Mouse (Mus musculus): Measurements from ENCODE around the gene Tubg2. TPM values are rescaled to one million over a fixed set of nuclear protein-coding genes. Genes with fewer than 3 reads are reported as not detected.

The Tubg2 gene
- total RNA-seq, 2 experiments from 2014 or later, result 6.6 to 7.0 TPM

- no peak for DNase-seq
Measured at GRCm38 (mm10) chr11:101180261-101180660, 24.6 kb downstream of the Tubg2 start.

- DNase-seq, result peak; percentile 86
Measured at GRCm38 (mm10) chr11:101180846-101181740, 25.4 kb downstream of the Tubg2 start.

GRCm38 (mm10) chr11:101181961-101182360 lies 26.3 kb downstream of the Tubg2 start:
- no peak for DNase-seq

GRCm38 (mm10) chr11:101182771-101183517 lies 27.2 kb downstream of the Tubg2 start:
- peak; percentile 70 for DNase-seq

- DNase-seq, result no peak
Measured at GRCm38 (mm10) chr11:101184984-101185383, 29.3 kb downstream of the Tubg2 start.

GRCm38 (mm10) chr11:101185441-101185840 lies 29.7 kb downstream of the Tubg2 start:
- no peak for DNase-seq

GRCm38 (mm10) chr11:101186526-101187247 lies 31.0 kb downstream of the Tubg2 start:
- no peak for DNase-seq

- DNase-seq, result no peak
Measured at GRCm38 (mm10) chr11:101187541-101187940, 31.8 kb downstream of the Tubg2 start.

- no peak for DNase-seq
Measured at GRCm38 (mm10) chr11:101188166-101188805, 32.6 kb downstream of the Tubg2 start.

GRCm38 (mm10) chr11:101189495-101190180 lies 33.9 kb downstream of the Tubg2 start:
- peak; percentile 78 for DNase-seq

- no peak for DNase-seq
Measured at GRCm38 (mm10) chr11:101190181-101190912, 34.6 kb downstream of the Tubg2 start.

- peak; percentile 43 for DNase-seq
Measured at GRCm38 (mm10) chr11:101190913-101191907, 35.5 kb downstream of the Tubg2 start.

- no peak for DNase-seq
Measured at GRCm38 (mm10) chr11:101191919-101192470, 36.3 kb downstream of the Tubg2 start.

- no peak for DNase-seq
Measured at GRCm38 (mm10) chr11:101192646-101193045, 36.9 kb downstream of the Tubg2 start.

- no peak for DNase-seq
Measured at GRCm38 (mm10) chr11:101193076-101193475, 37.4 kb downstream of the Tubg2 start.

- DNase-seq, result peak; percentile 55
Measured at GRCm38 (mm10) chr11:101194137-101194536, 38.4 kb downstream of the Tubg2 start.

GRCm38 (mm10) chr11:101194643-101195042 lies 38.9 kb downstream of the Tubg2 start:
- DNase-seq, result no peak

GRCm38 (mm10) chr11:101195101-101195500 lies 39.4 kb downstream of the Tubg2 start:
- DNase-seq, result no peak

GRCm38 (mm10) chr11:101195571-101195970 lies 39.9 kb downstream of the Tubg2 start:
- DNase-seq, result no peak

Data from heart, postnatal 4 days (tissue).